Mouse (Mus musculus) CH12.LX (cell line): ENCODE results near the gene Rnf41.
A peak's percentile ranks its signal among the peaks of the same experiment; 100 is the strongest.

Source experiments
- BHLHE40 ChIP-seq: IDR thresholded peaks from 2 replicates; pipeline ENCODE4 v1.6.1; 2011; ENCODE audit warnings: mild to moderate bottlenecking, low read depth, low read length, improper control_type of control experiment
- CTCF ChIP-seq, 2 experiments: IDR thresholded peaks in 1 of 2; conservative IDR thresholded peaks in 1 of 2; 2 replicates each; pipeline ENCODE4 v1.5.1; 2011 to 2012; ENCODE audit warnings: low read depth in 2 of 2, low read length in 2 of 2, improper control_type of control experiment in 1 of 2, inconsistent platforms in 1 of 2, mild to moderate bottlenecking in 1 of 2, moderate library complexity in 1 of 2
- ELF1 ChIP-seq: IDR thresholded peaks from 2 replicates; pipeline ENCODE4 v1.6.1; 2014; ENCODE audit warnings: low read depth, mild to moderate bottlenecking, inconsistent platforms, low read length, improper control_type of control experiment
- EP300 ChIP-seq: IDR thresholded peaks from 2 replicates; pipeline ENCODE4 v1.6.1; 2011; ENCODE audit warnings: low read length, improper control_type of control experiment
- MAX ChIP-seq: IDR thresholded peaks from 2 replicates; pipeline ENCODE4 v1.6.1; 2011; ENCODE audit warnings: low read length, improper control_type of control experiment
- MXI1 ChIP-seq: IDR thresholded peaks from 2 replicates; pipeline ENCODE4 v1.6.1; 2011; ENCODE audit warnings: mild to moderate bottlenecking, low read depth, low read length, improper control_type of control experiment
- MYC ChIP-seq: IDR thresholded peaks from 2 replicates; pipeline ENCODE4 v1.6.1; 2011; ENCODE audit warnings: low read depth, mild to moderate bottlenecking, improper control_type of control experiment, low read length
- POLR2A ChIP-seq: IDR thresholded peaks from 2 replicates; pipeline ENCODE4 v1.6.1; 2011; ENCODE audit warnings: low read depth, mild to moderate bottlenecking, improper control_type of control experiment, low read length
- RAD21 ChIP-seq: IDR thresholded peaks from 2 replicates; pipeline ENCODE4 v1.6.1; 2011; ENCODE audit warnings: low read depth, mild to moderate bottlenecking, low read length, improper control_type of control experiment, moderate library complexity
- RCOR1 ChIP-seq: conservative IDR thresholded peaks from 2 replicates; pipeline ENCODE4 v1.6.1; 2012; ENCODE audit warnings: low read depth, mild to moderate bottlenecking, inconsistent platforms, low read length, improper control_type of control experiment
- SIN3A ChIP-seq: IDR thresholded peaks from 2 replicates; pipeline ENCODE4 v1.6.1; 2012; ENCODE audit warnings: low read length, improper control_type of control experiment, inconsistent platforms
- USF1 ChIP-seq: IDR thresholded peaks from 2 replicates; pipeline ENCODE4 v1.6.1; 2014; ENCODE audit warnings: low read depth, mild to moderate bottlenecking, inconsistent platforms, low read length, improper control_type of control experiment
- ZC3H11A ChIP-seq: IDR thresholded peaks from 2 replicates; pipeline ENCODE4 v1.6.1; 2012; ENCODE audit warnings: low read depth, mild to moderate bottlenecking, inconsistent platforms, low read length, improper control_type of control experiment

DNA sequence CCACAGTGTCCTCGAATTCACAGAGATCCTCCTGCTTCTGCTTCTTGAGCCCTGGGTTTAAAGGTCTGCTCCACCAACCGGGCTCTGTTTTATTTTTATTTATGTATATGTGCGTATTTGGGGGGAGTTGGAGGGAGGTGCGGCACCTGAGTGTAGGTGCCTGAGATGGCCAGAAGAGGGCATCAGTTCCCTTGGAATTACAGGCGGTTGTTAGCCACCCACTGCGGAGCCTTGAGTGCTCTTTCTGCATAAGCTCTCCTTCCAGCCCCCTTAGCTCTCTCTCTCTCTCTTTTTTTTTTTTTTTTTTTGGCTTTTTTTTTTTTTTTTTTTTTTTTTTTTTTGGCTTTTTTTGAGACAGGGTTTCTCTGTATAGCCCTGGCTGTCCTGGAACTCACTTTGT is 37.1 kb upstream of the Rnf41 start:
- TF ChIP-seq CTCF (conservative IDR thresholded peaks at IDR 0.05 in 1 of 2, IDR thresholded peaks at IDR 0.05 in 1 of 2; ENCODE audit: low read depth in 2 of 2, low read length in 2 of 2) (peak in 1 of 2 experiments; percentile 35; a peak in 2 of 4 replicates), MYC (no peak), BHLHE40 (no peak), MAX (no peak), POLR2A (no peak), USF1 (no peak), MXI1 (no peak), RAD21 (no peak; the same call in none of the 2 replicates), ZC3H11A (no peak), ELF1 (no peak), RCOR1 (no peak), SIN3A (no peak), EP300 (no peak)
